Mouse (Mus musculus) spleen, adult 2 months (tissue): ENCODE data around the gene Efemp2. TPM values are rescaled to one million over a fixed set of nuclear protein-coding genes. Genes with fewer than 3 reads are reported as not detected.

Experiments
- DNase-seq, 2 experiments: peaks; one replicate each; pipeline versions ENCODE4 v3.0.0 to v3.0.0-alpha.2; 2012 to 2021; ENCODE audit warnings: low spot score in 2 of 2, low read depth in 1 of 2
- H3K27ac ChIP-seq: fragments of 200-500 bp; 2 replicates; pipeline ENCODE4 v1.5.1; 2012; ENCODE audit warnings: low read length, inconsistent platforms; ENCODE audit not compliant: insufficient read depth
- H3K27me3 ChIP-seq: fragments of 200-500 bp; 2 replicates; pipeline ENCODE4 v1.6.1; 2012; ENCODE audit warnings: mild to moderate bottlenecking, moderate library complexity, low read length, inconsistent platforms; ENCODE audit not compliant: control insufficient read depth, insufficient read depth
- H3K36me3 ChIP-seq: fragments of 200-500 bp; 2 replicates; pipeline ENCODE4 v1.6.1; 2012; ENCODE audit warnings: mild to moderate bottlenecking, low read length, inconsistent platforms; ENCODE audit not compliant: control insufficient read depth, insufficient read depth
- H3K4me1 ChIP-seq: fragments of 200-500 bp; 2 replicates; pipeline ENCODE4 v1.6.1; 2011; ENCODE audit warnings: inconsistent platforms; ENCODE audit not compliant: control insufficient read depth, insufficient read depth, insufficient read length
- H3K4me3 ChIP-seq: fragments of 200-500 bp; 2 replicates; pipeline ENCODE4 v1.5.1; 2011; ENCODE audit warnings: mild to moderate bottlenecking, inconsistent platforms; ENCODE audit not compliant: insufficient read depth, insufficient read length; ENCODE audit errors: extremely low read depth
- CTCF ChIP-seq: fragments of 200-500 bp; IDR thresholded peaks from 2 replicates; pipeline ENCODE4 v1.5.1; 2011; ENCODE audit warnings: mild to moderate bottlenecking, inconsistent platforms; ENCODE audit not compliant: insufficient read depth, insufficient read length, insufficient replicate concordance; ENCODE audit errors: extremely low read depth
- POLR2A ChIP-seq: fragments of 200-500 bp; IDR thresholded peaks from 2 replicates; pipeline ENCODE4 v1.6.1; 2011; ENCODE audit warnings: low read depth, low read length, inconsistent platforms
- WGBS: fragments of 180-500 bp; shearing (Covaris S2); methylation state at CpG from one replicate; pipeline ENCODE4 v1.1.7; 2018; 5-methylcytosine and 5-hydroxymethylcytosine counted together
- polyA plus RNA-seq: library from polyadenylated mRNA; depleted of rRNA; stranded (reverse); fragments of >200 nt; gene quantifications from 2 replicates; pipeline ENCODE4 v1.2.3, GENCODE M21; 2012; rRNA removed

The Efemp2 gene
- polyA plus RNA-seq, 1 experiment: 21.7 TPM

DNA sequence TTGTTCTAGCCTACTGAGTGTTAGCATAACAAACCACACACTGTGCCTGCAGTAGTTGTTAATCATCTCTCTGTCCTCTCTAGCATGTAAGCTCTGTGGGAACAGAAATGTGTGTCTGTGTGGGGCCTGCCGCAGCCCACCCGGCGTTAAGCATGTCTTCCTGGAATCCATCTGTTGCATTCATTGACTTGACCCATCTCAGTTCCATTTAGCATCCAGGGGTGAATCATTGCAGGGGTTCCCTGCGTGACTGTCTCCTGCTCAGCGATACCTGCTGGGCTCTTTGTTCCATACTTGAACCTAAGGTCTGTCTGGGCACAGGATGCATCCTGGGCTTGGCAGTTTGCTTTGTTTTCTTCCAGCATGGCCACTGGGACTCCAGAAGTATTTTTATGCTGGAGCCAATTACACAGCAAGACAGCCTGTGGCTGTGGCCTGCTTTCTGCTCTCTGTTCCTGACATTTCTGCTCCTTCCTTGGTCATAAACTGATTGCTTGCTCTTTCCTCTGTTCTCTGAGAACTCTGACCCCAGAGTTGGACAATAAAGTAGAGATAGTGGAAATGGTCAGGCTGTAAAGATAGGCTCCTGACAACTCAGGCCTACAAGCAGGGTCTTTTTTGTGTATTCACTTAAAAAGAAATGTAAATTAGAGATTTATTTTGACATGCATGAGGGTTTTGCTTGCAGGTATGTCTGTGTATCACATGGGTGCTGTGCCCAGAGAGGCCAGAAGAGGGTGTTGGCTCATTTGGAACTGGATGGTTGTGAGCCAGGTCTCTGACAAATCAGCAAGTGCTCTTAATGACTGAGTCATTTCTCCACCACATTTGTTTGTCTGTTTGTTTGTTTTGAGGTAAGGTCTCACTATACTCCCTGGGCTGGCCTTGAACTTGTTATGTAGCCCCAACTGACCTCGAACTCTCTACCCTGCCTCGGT lies 42.4 kb downstream of the Efemp2 start:
- Histone ChIP-seq H3K27me3 (no peaks in the 10 kb centered on the region), H3K36me3 (no peaks in the 10 kb centered on the region), H3K4me1 (peaks cover 6% of the 10 kb centered on the region; the same call in 1 of the 2 replicates), H3K4me3 (no peak overlapping the region), H3K27ac (no peak overlapping the region)
- TF ChIP-seq CTCF (no peak), POLR2A (no peak)
- 96% methylated on average over 7 of the region's 7 CpGs for WGBS
- DNase-seq: no peak

DNA sequence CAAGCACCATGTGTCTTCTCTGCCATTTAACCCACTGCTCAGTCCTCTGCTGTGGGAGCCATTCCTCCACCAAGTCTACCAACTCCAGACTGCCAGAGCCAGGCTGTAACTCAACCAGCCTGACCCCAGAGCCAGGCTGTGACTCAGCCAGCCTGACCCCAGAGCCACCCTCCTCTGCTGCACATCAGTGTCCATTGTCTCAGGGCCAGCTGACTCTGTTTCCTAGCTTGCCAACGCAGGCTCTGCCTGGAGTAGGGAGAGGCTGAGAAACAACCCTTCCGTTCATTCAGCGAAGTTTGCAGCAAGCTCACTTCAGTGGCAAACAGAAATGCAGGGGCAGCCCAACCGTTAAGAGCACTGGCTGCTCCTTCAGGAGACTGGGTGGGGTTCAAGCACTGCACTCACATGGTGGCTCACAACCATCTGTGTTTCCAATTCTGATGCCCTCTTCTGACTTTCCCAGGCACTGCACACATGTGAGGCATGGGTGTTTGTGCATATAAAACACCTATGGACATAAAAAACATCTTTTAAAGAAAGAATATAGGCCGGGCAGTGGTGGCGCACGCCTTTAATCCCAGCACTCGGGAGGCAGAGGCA lies 43.3 kb downstream of the Efemp2 start:
- H3K4me1 ChIP-seq: no peaks in the 10 kb centered on the region; the same call in 1 of the 2 replicates
- no peaks in the 10 kb centered on the region for H3K27me3 ChIP-seq
- no peaks in the 10 kb centered on the region for H3K36me3 ChIP-seq
- WGBS: 94% methylated on average over 8 of the region's 8 CpGs
- no peak overlapping the region for H3K27ac ChIP-seq
- no peak for DNase-seq
- H3K4me3 ChIP-seq: no peak overlapping the region
- TF ChIP-seq CTCF (no peak), POLR2A (no peak)

DNA sequence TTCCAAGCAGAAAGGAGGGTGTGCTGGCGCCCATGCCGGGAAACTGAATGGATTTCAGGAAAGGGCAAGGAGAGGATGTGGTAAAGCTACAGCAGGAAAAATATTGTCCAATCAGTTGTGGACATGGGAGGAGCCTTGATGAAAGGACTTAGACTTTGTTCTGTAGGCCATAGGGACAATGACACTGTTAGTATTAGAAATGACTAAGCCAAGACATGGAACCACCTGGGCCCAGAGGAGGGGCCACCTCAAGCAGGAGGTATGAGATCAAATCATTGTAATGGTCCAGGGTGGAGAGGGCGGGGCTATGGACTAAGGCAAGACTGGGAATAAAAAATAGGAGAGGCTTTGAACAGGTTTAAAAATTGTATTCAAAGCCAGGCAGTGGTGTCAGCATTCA lies 45.0 kb downstream of the Efemp2 start:
- Histone ChIP-seq H3K27me3 (no peaks in the 10 kb centered on the region), H3K4me1 (no peaks in the 10 kb centered on the region), H3K36me3 (no peaks in the 10 kb centered on the region), H3K4me3 (no peak overlapping the region), H3K27ac (no peak overlapping the region)
- no peak for DNase-seq
- WGBS: 92% methylated on average over 3 of the region's 3 CpGs
- TF ChIP-seq POLR2A (no peak), CTCF (no peak)

DNA sequence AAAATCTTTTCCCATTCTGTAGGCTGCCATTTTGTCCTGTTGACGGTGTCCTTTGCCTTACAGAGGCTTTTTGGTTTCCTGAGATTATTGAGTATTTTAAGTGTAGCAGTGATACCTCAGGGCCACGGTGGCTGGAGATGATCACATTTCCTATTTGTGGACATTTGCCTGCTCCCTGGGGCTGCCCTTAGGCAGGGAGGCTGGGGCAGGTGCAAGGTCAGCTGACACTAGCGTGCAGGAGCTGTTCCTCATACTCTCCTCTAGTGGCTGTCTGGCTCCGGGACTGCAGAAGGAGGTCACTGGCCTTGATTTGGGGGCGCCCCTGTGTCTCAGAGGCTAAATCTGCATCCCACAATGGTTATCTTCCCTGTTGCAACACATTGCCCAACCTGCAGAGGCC lies 51.5 kb downstream of the Efemp2 start:
- Histone ChIP-seq H3K4me3 (no peak overlapping the region), H3K27me3 (no peaks in the 10 kb centered on the region), H3K4me1 (peaks cover 5% of the 10 kb centered on the region; the same call in 1 of the 2 replicates), H3K36me3 (no peaks in the 10 kb centered on the region), H3K27ac (no peak overlapping the region)
- DNase-seq: no peak
- TF ChIP-seq POLR2A (no peak), CTCF (no peak)
- 81% methylated on average over 5 of the region's 5 CpGs for WGBS

DNA sequence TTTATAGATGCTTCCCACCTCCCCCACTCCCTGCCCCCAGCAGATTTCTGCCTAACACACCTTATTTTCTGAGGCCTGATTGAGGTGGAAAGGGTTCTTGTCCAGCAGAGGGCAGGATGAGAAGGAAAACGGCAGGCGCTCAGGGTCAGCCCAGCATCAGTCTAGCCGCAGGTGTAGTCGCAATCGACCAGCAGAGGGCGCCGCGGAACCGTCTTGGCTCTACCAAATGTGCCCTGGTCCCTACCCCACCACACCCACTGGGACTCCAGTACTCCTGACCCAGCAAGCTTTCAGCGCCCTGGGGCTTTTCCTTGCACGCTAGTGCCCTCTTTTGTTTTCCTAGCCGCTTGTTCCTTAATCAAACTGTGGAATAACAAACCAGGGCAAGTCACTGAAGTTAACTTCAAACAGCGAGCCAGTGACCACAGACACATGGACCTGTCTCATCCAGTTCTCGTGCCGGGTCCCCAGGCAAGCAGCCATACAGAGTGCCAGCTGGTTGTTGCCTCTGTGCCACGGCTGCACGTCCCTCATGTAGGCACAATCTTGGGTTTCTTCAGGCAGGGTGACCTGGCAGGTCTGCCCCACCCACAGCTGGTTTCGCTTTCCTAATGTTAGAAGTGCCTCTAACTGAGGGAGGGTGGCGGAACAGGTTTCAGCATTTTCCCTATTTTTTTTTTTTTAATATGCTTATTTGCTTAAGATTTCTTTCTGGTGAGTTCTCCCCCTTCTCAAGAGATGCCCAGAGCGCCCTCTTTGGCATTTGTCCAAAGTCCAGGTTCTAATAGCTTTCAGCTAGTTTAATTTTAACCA lies 55.8 kb downstream of the Efemp2 start:
- no peaks in the 10 kb centered on the region for H3K27me3 ChIP-seq
- H3K4me1 ChIP-seq: peaks cover 5% of the 10 kb centered on the region; the same call in 1 of the 2 replicates
- WGBS: 19% methylated on average over 20 of the region's 20 CpGs
- TF ChIP-seq CTCF (peak; percentile 100), POLR2A (no peak)
- H3K27ac ChIP-seq: 0 out of 2 replicates have a peak overlapping the region, but pooled peaks have one; percentile 18
- H3K4me3 ChIP-seq: peak overlapping the region; percentile 40; the same call in 1 of the 2 replicates
- DNase-seq: peak; percentile 78 to 94
- no peaks in the 10 kb centered on the region for H3K36me3 ChIP-seq

DNA sequence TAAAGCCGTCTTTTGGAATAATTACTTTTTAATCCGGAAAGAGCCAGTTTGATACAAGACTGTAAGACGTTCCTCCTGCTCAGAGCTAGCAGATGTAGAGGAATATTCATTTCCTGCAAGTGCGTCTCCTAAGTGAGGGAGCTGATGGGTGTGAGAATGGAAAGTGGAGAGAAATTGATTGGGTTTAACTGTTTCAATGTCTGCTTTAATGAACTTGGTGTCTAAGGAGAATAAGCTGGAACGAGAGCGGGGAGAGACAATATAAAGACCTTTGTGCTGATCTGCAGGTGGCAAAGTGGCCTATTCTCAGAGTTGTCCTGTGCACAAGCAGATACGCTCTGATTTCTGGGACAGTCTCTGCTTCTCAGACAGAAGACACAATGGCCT lies 56.4 kb downstream of the Efemp2 start:
- TF ChIP-seq CTCF (no peak), POLR2A (no peak)
- DNase-seq: no peak
- Histone ChIP-seq H3K27ac (no peak overlapping the region), H3K4me3 (no peak overlapping the region), H3K4me1 (peaks cover 5% of the 10 kb centered on the region; the same call in 1 of the 2 replicates), H3K36me3 (no peaks in the 10 kb centered on the region), H3K27me3 (no peaks in the 10 kb centered on the region)
- 86% methylated on average over 7 of the region's 7 CpGs for WGBS

Other genes starting within 250 kb of the Efemp2 start
- gene Pacs1, start 200.8 kb upstream of the Efemp2 start, polyA plus RNA-seq: 35.0 and 44.5 TPM in 2 replicates
- gene Sf3b2, start 178.5 kb upstream of the Efemp2 start, polyA plus RNA-seq: 117 and 144 TPM in 2 replicates
- 0.37 and 0.69 TPM in 2 replicates for gene Gal3st3, start 175.6 kb upstream of the Efemp2 start, polyA plus RNA-seq
- gene Catsper1, start 138.2 kb upstream of the Efemp2 start, polyA plus RNA-seq: not detected in 2 replicates
- gene Cst6, start 124.4 kb upstream of the Efemp2 start, polyA plus RNA-seq: 0.32 and 0.82 TPM in 2 replicates
- 17.4 and 20.0 TPM in 2 replicates for gene Eif1ad, start 107.2 kb upstream of the Efemp2 start, polyA plus RNA-seq
- gene Banf1, start 106.8 kb upstream of the Efemp2 start, polyA plus RNA-seq: 72.0 and 79.8 TPM in 2 replicates
- 19.2 and 27.3 TPM in 2 replicates for gene Sart1, start 85.3 kb upstream of the Efemp2 start, polyA plus RNA-seq
- 1.9 and 2.3 TPM in 2 replicates for gene Tsga10ip, start 71.4 kb upstream of the Efemp2 start, polyA plus RNA-seq
- gene Drap1, start 49.0 kb upstream of the Efemp2 start, polyA plus RNA-seq: 59.6 and 75.8 TPM in 2 replicates
- 76.4 and 95.8 TPM in 2 replicates for gene AI837181, start 48.8 kb upstream of the Efemp2 start, polyA plus RNA-seq
- gene Fosl1, start 26.4 kb upstream of the Efemp2 start, polyA plus RNA-seq: 0.04 and 0.40 TPM in 2 replicates
- gene Ccdc85b, start 16.1 kb upstream of the Efemp2 start, polyA plus RNA-seq: 5.3 and 6.8 TPM in 2 replicates
- gene Fibp, start 13.3 kb upstream of the Efemp2 start, polyA plus RNA-seq: 80.4 and 131 TPM in 2 replicates
- 27.6 and 34.3 TPM in 2 replicates for gene Ctsw, start 5.4 kb upstream of the Efemp2 start, polyA plus RNA-seq
- 41.5 and 53.9 TPM in 2 replicates for gene Mus81, start 14.4 kb downstream of the Efemp2 start, polyA plus RNA-seq
- 427 and 734 TPM in 2 replicates for gene Cfl1, start 16.5 kb downstream of the Efemp2 start, polyA plus RNA-seq
- gene 1700020D05Rik, start 29.8 kb downstream of the Efemp2 start, polyA plus RNA-seq: 0.77 and 1.5 TPM in 2 replicates
- 10.8 and 12.2 TPM in 2 replicates for gene Snx32, start 36.6 kb downstream of the Efemp2 start, polyA plus RNA-seq
- gene Ovol1, start 86.7 kb downstream of the Efemp2 start, polyA plus RNA-seq: 0.05 TPM in 2 replicates
- gene Ap5b1, start 94.1 kb downstream of the Efemp2 start, polyA plus RNA-seq: 18.6 and 25.0 TPM in 2 replicates
- gene Rnaseh2c, start 127.9 kb downstream of the Efemp2 start, polyA plus RNA-seq: 47.8 and 74.6 TPM in 2 replicates
- gene Kat5, start 136.3 kb downstream of the Efemp2 start, polyA plus RNA-seq: 37.3 and 46.1 TPM in 2 replicates
- gene Rela, start 163.5 kb downstream of the Efemp2 start, polyA plus RNA-seq: 87.1 and 110 TPM in 2 replicates
- 417 and 497 TPM in 2 replicates for gene Sipa1, start 189.8 kb downstream of the Efemp2 start, polyA plus RNA-seq
- gene Map3k11, start 214.8 kb downstream of the Efemp2 start, polyA plus RNA-seq: 73.4 and 88.7 TPM in 2 replicates
- gene Pcnx3, start 215.0 kb downstream of the Efemp2 start, polyA plus RNA-seq: 195 and 236 TPM in 2 replicates
- 0.19 and 0.39 TPM in 2 replicates for gene Kcnk7, start 230.4 kb downstream of the Efemp2 start, polyA plus RNA-seq